Mouse (Mus musculus): ENCODE measurements around the gene Ankrd54. TPM values are rescaled to one million over a fixed set of nuclear protein-coding genes. Genes with fewer than 3 reads are reported as not detected.
"Not testable (repeated sequence)": the region's sequence is repeated elsewhere in the genome, so short reads cannot be mapped to it uniquely, and the experiment has no call there.

Ankrd54 gene
- polyA plus RNA-seq, 1 experiment from 2014 or later: 20.2 TPM

- Histone ChIP-seq H3K4me3 (ENCODE audit: control insufficient read depth in 1 of 2, insufficient read depth in 1 of 2, low read depth in 1 of 2, low read length in 2 of 2) (no peak overlapping the region), H3K27me3 (ENCODE audit: control insufficient read depth, insufficient read depth, low read length) (no peaks in the 10 kb centered on the region), H3K4me1 (ENCODE audit: control insufficient read depth in 2 of 2, insufficient read depth in 2 of 2, low read length in 2 of 2) (peaks cover 4 to 5% of the 10 kb centered on the region in 2 experiments), H3K9me3 (ENCODE audit: control insufficient read depth, low read length) (no peaks in the 10 kb centered on the region), H3K36me3 (ENCODE audit: control insufficient read depth, insufficient read depth, low read length) (no peaks in the 10 kb centered on the region), H3K4me2 (ENCODE audit: low read length) (no peak overlapping the region), H3K27ac (replicated peaks in 1 of 2; ENCODE audit: control insufficient read depth in 1 of 2, insufficient read depth in 1 of 2, low read depth in 2 of 2, low read length in 2 of 2) (no peak overlapping the region), H3K9ac (ENCODE audit: low read length) (no peak overlapping the region)
- WGBS: 48% methylated on average over 4 of the region's 4 CpGs
- no peak for ATAC-seq (ENCODE audit: insufficient number of reproducible peaks, insufficient read depth, low FRiP score, low read depth)
These were observed 44.5 kb downstream of the Ankrd54 start for GRCm38 (mm10) chr15:79018191-79018590.

GRCm38 (mm10) chr15:79013382-79013781 lies 49.3 kb downstream of the Ankrd54 start:
- Histone ChIP-seq H3K4me2 (ENCODE audit: low read length) (no peak overlapping the region), H3K27me3 (ENCODE audit: control insufficient read depth, insufficient read depth, low read length) (no peaks in the 10 kb centered on the region), H3K4me1 (ENCODE audit: control insufficient read depth in 2 of 2, insufficient read depth in 2 of 2, low read length in 2 of 2) (peaks cover 0 to 4% of the 10 kb centered on the region in 2 experiments; a peak in 2 of 4 replicates), H3K27ac (replicated peaks in 1 of 2; ENCODE audit: control insufficient read depth in 1 of 2, insufficient read depth in 1 of 2, low read depth in 2 of 2, low read length in 2 of 2) (no peak overlapping the region), H3K9me3 (ENCODE audit: control insufficient read depth, low read length) (no peaks in the 10 kb centered on the region), H3K9ac (ENCODE audit: low read length) (no peak overlapping the region), H3K36me3 (ENCODE audit: control insufficient read depth, insufficient read depth, low read length) (no peaks in the 10 kb centered on the region), H3K4me3 (ENCODE audit: control insufficient read depth in 1 of 2, insufficient read depth in 1 of 2, low read depth in 1 of 2, low read length in 2 of 2) (no peak overlapping the region)
- WGBS: 62% methylated on average over 7 of the region's 7 CpGs
- ATAC-seq (ENCODE audit: insufficient number of reproducible peaks, insufficient read depth, low FRiP score, low read depth): no peak

GRCm38 (mm10) chr15:79011550-79011949 lies 51.1 kb downstream of the Ankrd54 start:
- no peaks in the 10 kb centered on the region for H3K9me3 ChIP-seq (ENCODE audit: control insufficient read depth, low read length)
- H3K4me2 ChIP-seq (ENCODE audit: low read length): no peak overlapping the region
- H3K9ac ChIP-seq (ENCODE audit: low read length): no peak overlapping the region
- peaks cover 9% of the 10 kb centered on the region for H3K36me3 ChIP-seq (ENCODE audit: control insufficient read depth, insufficient read depth, low read length)
- 54% methylated on average over 10 of the region's 10 CpGs for WGBS
- ATAC-seq (ENCODE audit: insufficient number of reproducible peaks, insufficient read depth, low FRiP score, low read depth): no peak
- no peaks in the 10 kb centered on the region for H3K27me3 ChIP-seq (ENCODE audit: control insufficient read depth, insufficient read depth, low read length)
- peaks cover 0 to 4% of the 10 kb centered on the region in 2 experiments; a peak in 2 of 4 replicates for H3K4me1 ChIP-seq (ENCODE audit: control insufficient read depth in 2 of 2, insufficient read depth in 2 of 2, low read length in 2 of 2)
- no peak overlapping the region for H3K27ac ChIP-seq (replicated peaks in 1 of 2; ENCODE audit: control insufficient read depth in 1 of 2, insufficient read depth in 1 of 2, low read depth in 2 of 2, low read length in 2 of 2)
- H3K4me3 ChIP-seq (ENCODE audit: control insufficient read depth in 1 of 2, insufficient read depth in 1 of 2, low read depth in 1 of 2, low read length in 2 of 2): no peak overlapping the region

- H3K36me3 ChIP-seq (ENCODE audit: control insufficient read depth, insufficient read depth, low read length): peaks cover 27% of the 10 kb centered on the region
- H3K4me3 ChIP-seq (ENCODE audit: control insufficient read depth in 1 of 2, insufficient read depth in 1 of 2, low read depth in 1 of 2, low read length in 2 of 2): no peak overlapping the region
- no peaks in the 10 kb centered on the region for H3K9me3 ChIP-seq (ENCODE audit: control insufficient read depth, low read length)
- no peak overlapping the region for H3K9ac ChIP-seq (ENCODE audit: low read length)
- no peaks in the 10 kb centered on the region for H3K27me3 ChIP-seq (ENCODE audit: control insufficient read depth, insufficient read depth, low read length)
- peaks cover 0 to 4% of the 10 kb centered on the region in 2 experiments; a peak in 2 of 4 replicates for H3K4me1 ChIP-seq (ENCODE audit: control insufficient read depth in 2 of 2, insufficient read depth in 2 of 2, low read length in 2 of 2)
- WGBS: 33% methylated on average over 5 of the region's 5 CpGs
- H3K4me2 ChIP-seq (ENCODE audit: low read length): no peak overlapping the region
- no peak for ATAC-seq (ENCODE audit: insufficient number of reproducible peaks, insufficient read depth, low FRiP score, low read depth)
- no peak overlapping the region for H3K27ac ChIP-seq (replicated peaks in 1 of 2; ENCODE audit: control insufficient read depth in 1 of 2, insufficient read depth in 1 of 2, low read depth in 2 of 2, low read length in 2 of 2)
These were observed 53.0 kb downstream of the Ankrd54 start for GRCm38 (mm10) chr15:79009734-79010133.

GRCm38 (mm10) chr15:79007836-79008235 lies 54.9 kb downstream of the Ankrd54 start:
- H3K4me3 ChIP-seq (ENCODE audit: control insufficient read depth in 1 of 2, insufficient read depth in 1 of 2, low read depth in 1 of 2, low read length in 2 of 2); H3K27me3 ChIP-seq (ENCODE audit: control insufficient read depth, insufficient read depth, low read length); H3K9me3 ChIP-seq (ENCODE audit: control insufficient read depth, low read length); H3K4me2 ChIP-seq (ENCODE audit: low read length); H3K27ac ChIP-seq (replicated peaks in 1 of 2; ENCODE audit: control insufficient read depth in 1 of 2, insufficient read depth in 1 of 2, low read depth in 2 of 2, low read length in 2 of 2); ATAC-seq (ENCODE audit: insufficient number of reproducible peaks, insufficient read depth, low FRiP score, low read depth); H3K9ac ChIP-seq (ENCODE audit: low read length); H3K4me1 ChIP-seq (ENCODE audit: control insufficient read depth in 2 of 2, insufficient read depth in 2 of 2, low read length in 2 of 2): not testable (repeated sequence)
- 85% methylated on average over 6 of the region's 6 CpGs for WGBS
- H3K36me3 ChIP-seq (ENCODE audit: control insufficient read depth, insufficient read depth, low read length): peaks cover 46% of the 10 kb centered on the region

- no peak for ATAC-seq (ENCODE audit: insufficient number of reproducible peaks, insufficient read depth, low FRiP score, low read depth)
- peaks cover 54% of the 10 kb centered on the region for H3K36me3 ChIP-seq (ENCODE audit: control insufficient read depth, insufficient read depth, low read length)
- peaks cover 0 to 3% of the 10 kb centered on the region in 2 experiments; a peak in 2 of 4 replicates for H3K4me1 ChIP-seq (ENCODE audit: control insufficient read depth in 2 of 2, insufficient read depth in 2 of 2, low read length in 2 of 2)
- H3K27me3 ChIP-seq (ENCODE audit: control insufficient read depth, insufficient read depth, low read length): no peaks in the 10 kb centered on the region
- H3K9ac ChIP-seq (ENCODE audit: low read length): no peak overlapping the region
- H3K4me3 ChIP-seq (ENCODE audit: control insufficient read depth in 1 of 2, insufficient read depth in 1 of 2, low read depth in 1 of 2, low read length in 2 of 2): no peak overlapping the region
- no peak overlapping the region for H3K27ac ChIP-seq (replicated peaks in 1 of 2; ENCODE audit: control insufficient read depth in 1 of 2, insufficient read depth in 1 of 2, low read depth in 2 of 2, low read length in 2 of 2)
- no peak overlapping the region for H3K4me2 ChIP-seq (ENCODE audit: low read length)
- H3K9me3 ChIP-seq (ENCODE audit: control insufficient read depth, low read length): no peaks in the 10 kb centered on the region
- 89% methylated on average over 5 of the region's 5 CpGs for WGBS
These were observed 55.6 kb downstream of the Ankrd54 start for GRCm38 (mm10) chr15:79007059-79007458.

- H3K27ac ChIP-seq (replicated peaks in 1 of 2; ENCODE audit: control insufficient read depth in 1 of 2, insufficient read depth in 1 of 2, low read depth in 2 of 2, low read length in 2 of 2): no peak overlapping the region
- WGBS: 80% methylated on average over 3 of the region's 3 CpGs
- ATAC-seq (ENCODE audit: insufficient number of reproducible peaks, insufficient read depth, low FRiP score, low read depth): no peak
- H3K36me3 ChIP-seq (ENCODE audit: control insufficient read depth, insufficient read depth, low read length): peaks cover 58% of the 10 kb centered on the region
- no peak overlapping the region for H3K4me3 ChIP-seq (ENCODE audit: control insufficient read depth in 1 of 2, insufficient read depth in 1 of 2, low read depth in 1 of 2, low read length in 2 of 2)
- no peak overlapping the region for H3K9ac ChIP-seq (ENCODE audit: low read length)
- no peaks in the 10 kb centered on the region; a peak in 2 of 4 replicates for H3K4me1 ChIP-seq (ENCODE audit: control insufficient read depth in 2 of 2, insufficient read depth in 2 of 2, low read length in 2 of 2)
- H3K9me3 ChIP-seq (ENCODE audit: control insufficient read depth, low read length): no peaks in the 10 kb centered on the region
- H3K27me3 ChIP-seq (ENCODE audit: control insufficient read depth, insufficient read depth, low read length): no peaks in the 10 kb centered on the region
- no peak overlapping the region for H3K4me2 ChIP-seq (ENCODE audit: low read length)
These were observed 56.1 kb downstream of the Ankrd54 start for GRCm38 (mm10) chr15:79006638-79007037.

- H3K36me3 ChIP-seq (ENCODE audit: control insufficient read depth, insufficient read depth, low read length): peaks cover 69% of the 10 kb centered on the region
- no peak overlapping the region for H3K4me2 ChIP-seq (ENCODE audit: low read length)
- no peak for ATAC-seq (ENCODE audit: insufficient number of reproducible peaks, insufficient read depth, low FRiP score, low read depth)
- no peak overlapping the region for H3K4me3 ChIP-seq (ENCODE audit: control insufficient read depth in 1 of 2, insufficient read depth in 1 of 2, low read depth in 1 of 2, low read length in 2 of 2)
- no peaks in the 10 kb centered on the region for H3K9me3 ChIP-seq (ENCODE audit: control insufficient read depth, low read length)
- H3K9ac ChIP-seq (ENCODE audit: low read length): no peak overlapping the region
- H3K27me3 ChIP-seq (ENCODE audit: control insufficient read depth, insufficient read depth, low read length): no peaks in the 10 kb centered on the region
- WGBS: 86% methylated on average over 9 of the region's 9 CpGs
- no peaks in the 10 kb centered on the region; a peak in 2 of 4 replicates for H3K4me1 ChIP-seq (ENCODE audit: control insufficient read depth in 2 of 2, insufficient read depth in 2 of 2, low read length in 2 of 2)
- H3K27ac ChIP-seq (replicated peaks in 1 of 2; ENCODE audit: control insufficient read depth in 1 of 2, insufficient read depth in 1 of 2, low read depth in 2 of 2, low read length in 2 of 2): no peak overlapping the region
These were observed 57.1 kb downstream of the Ankrd54 start for GRCm38 (mm10) chr15:79005581-79005980.
